Mouse (Mus musculus): Measurements from ENCODE around the gene Mei1.

- TF ChIP-seq CTCF (IDR thresholded peaks at IDR 0.05): no peak
- no peak for TF ChIP-seq EP300 (IDR thresholded peaks at IDR 0.05)
Measured at GRCm38 (mm10) chr15:82085606-82086005, 15.8 kb downstream of the Mei1 start.

All from lung, postnatal 0 days (tissue).